Mouse (Mus musculus): ENCODE results near the gene Numbl. TPM values are rescaled to one million over a fixed set of nuclear protein-coding genes. Genes with fewer than 3 reads are reported as not detected.
A peak's percentile ranks its signal among the peaks of the same experiment; 100 is the strongest.
"Not testable (repeated sequence)": the region's sequence is repeated elsewhere in the genome, so short reads cannot be mapped to it uniquely, and the experiment has no call there.

The Numbl gene
- total RNA-seq (2021) = 1 to 10 TPM; 4.4 TPM
- long read RNA-seq, experiment 1, partial matches to known transcripts = 0 of 3 reads
- long read RNA-seq, experiment 1, other reads (novel, unspliced or antisense) = 2 of 3 reads
- long read RNA-seq, experiment 2 = 0 reads

- intact Hi-C loops (cut with DNase I) = no loop called here
- peak; percentile 94 to 95 for DNase-seq
These were observed at the start of gene Numbl for GRCm38 (mm10) chr7:27258205-27258899. TSS of gene Numbl (plus strand) at chr7:27258433.

- no peak for DNase-seq
- intact Hi-C loops (cut with DNase I) = no loop called here
These were observed 45.6 kb upstream of the Numbl start for GRCm38 (mm10) chr7:27212626-27213025.

GRCm38 (mm10) chr7:27218586-27218985 is 39.6 kb upstream of the Numbl start:
- intact Hi-C loops (cut with DNase I) = no loop called here
- no peak for DNase-seq

GRCm38 (mm10) chr7:27219937-27220336 is 38.3 kb upstream of the Numbl start:
- intact Hi-C loops (cut with DNase I) = no loop called here
- no peak for DNase-seq

- intact Hi-C loops (cut with DNase I) = no loop called here
- DNase-seq = no peak
These were observed 36.3 kb upstream of the Numbl start for GRCm38 (mm10) chr7:27221939-27222338.

- intact Hi-C loops (cut with DNase I) = no loop called here
- DNase-seq = no peak
These were observed 35.7 kb upstream of the Numbl start for GRCm38 (mm10) chr7:27222538-27222937.

- peak in 1 of 2 experiments; percentile 19 for DNase-seq
- intact Hi-C loops (cut with DNase I) = loop anchor here (5.0 kb wide), 1 partner anchor 63 kb away; no protein-coding TSS in a partner anchor
These were observed 33.2 kb upstream of the Numbl start for GRCm38 (mm10) chr7:27224877-27225575.

GRCm38 (mm10) chr7:27227276-27227675 is 31.0 kb upstream of the Numbl start:
- intact Hi-C loops (cut with DNase I) = loop anchor here (2.0 to 5.0 kb wide), 2 partner anchors 28 to 65 kb away; no protein-coding TSS in a partner anchor
- DNase-seq = no peak

GRCm38 (mm10) chr7:27227676-27228075 is 30.6 kb upstream of the Numbl start:
- DNase-seq = no peak
- intact Hi-C loops (cut with DNase I) = loop anchor here (2.0 to 5.0 kb wide), 2 partner anchors 29 to 65 kb away; no protein-coding TSS in a partner anchor

GRCm38 (mm10) chr7:27228281-27228821 is 29.9 kb upstream of the Numbl start, which contains the start of gene Itpkc:
TSS of gene Itpkc (minus strand) at chr7:27228661.
- peak; percentile 86 to 87 for DNase-seq
- intact Hi-C loops (cut with DNase I) = loop anchor here (5.0 kb wide), 1 partner anchor 66 kb away; no protein-coding TSS in a partner anchor

GRCm38 (mm10) chr7:27228865-27229264 is 29.4 kb upstream of the Numbl start:
- no peak for DNase-seq
- intact Hi-C loops (cut with DNase I) = loop anchor here (5.0 kb wide), 1 partner anchor 67 kb away; no protein-coding TSS in a partner anchor

GRCm38 (mm10) chr7:27230781-27231180 is 27.5 kb upstream of the Numbl start:
- DNase-seq = no peak
- intact Hi-C loops (cut with DNase I) = no loop called here

GRCm38 (mm10) chr7:27231693-27232331 is 26.4 kb upstream of the Numbl start:
- no peak for DNase-seq
- intact Hi-C loops (cut with DNase I) = no loop called here

- DNase-seq = peak; percentile 87 to 91
- intact Hi-C loops (cut with DNase I) = no loop called here
These were observed 25.4 kb upstream of the Numbl start, which contains the start of gene Coq8b for GRCm38 (mm10) chr7:27232781-27233281. TSS of gene Coq8b (plus strand) at chr7:27233023.

GRCm38 (mm10) chr7:27233300-27233699 is 24.9 kb upstream of the Numbl start:
- intact Hi-C loops (cut with DNase I) = no loop called here

GRCm38 (mm10) chr7:27235726-27236125 is 22.5 kb upstream of the Numbl start:
- intact Hi-C loops (cut with DNase I) = no loop called here
- no peak for DNase-seq

More at GRCm38 (mm10) chr7:27233300-27233699, 24.9 kb upstream of the Numbl start:
- no peak for DNase-seq

GRCm38 (mm10) chr7:27237527-27237926 is 20.7 kb upstream of the Numbl start:
- no peak for DNase-seq
- intact Hi-C loops (cut with DNase I) = no loop called here

GRCm38 (mm10) chr7:27238568-27238967 is 19.7 kb upstream of the Numbl start:
- intact Hi-C loops (cut with DNase I) = no loop called here
- DNase-seq = no peak

- DNase-seq = no peak
These were observed 15.0 kb upstream of the Numbl start for GRCm38 (mm10) chr7:27243211-27243610.

GRCm38 (mm10) chr7:27244088-27244487 is 14.1 kb upstream of the Numbl start:
- DNase-seq; intact Hi-C loops (cut with DNase I): not testable (repeated sequence)

More at GRCm38 (mm10) chr7:27243211-27243610, 15.0 kb upstream of the Numbl start:
- intact Hi-C loops (cut with DNase I) = no loop called here
